Mouse (Mus musculus) cerebellum, adult 2 months (tissue): Measurements from ENCODE around the gene Hdhd5. TPM values are rescaled to one million over a fixed set of nuclear protein-coding genes. Genes with fewer than 3 reads are reported as not detected.

Experiments
- DNase-seq, 2 experiments: peaks; one replicate each; pipeline ENCODE4 v3.0.0; 2021
- H3K27ac ChIP-seq: fragments of 200-500 bp; 2 replicates; pipeline ENCODE4 v1.5.1; 2012; ENCODE audit warnings: low read length, control low read depth, inconsistent platforms; ENCODE audit not compliant: insufficient read depth
- H3K27me3 ChIP-seq: fragments of 200-500 bp; 2 replicates; pipeline ENCODE4 v1.6.1; 2012; ENCODE audit warnings: inconsistent platforms, mild to moderate bottlenecking, low read length, moderate library complexity; ENCODE audit not compliant: control insufficient read depth, insufficient read depth
- H3K4me1 ChIP-seq: fragments of 200-500 bp; 2 replicates; pipeline ENCODE4 v1.6.1; 2011; ENCODE audit warnings: low read length; ENCODE audit not compliant: control insufficient read depth, insufficient read depth
- H3K4me3 ChIP-seq: fragments of 200-500 bp; replicated peaks from 2 replicates; pipeline ENCODE3; 2011; ENCODE audit warnings: mild to moderate bottlenecking, low read depth, low read length, control low read depth; ENCODE audit not compliant: insufficient read depth
- CTCF ChIP-seq: fragments of 200-500 bp; IDR thresholded peaks from 2 replicates; pipeline ENCODE4 v1.5.1; 2011; ENCODE audit warnings: low read depth, mild to moderate bottlenecking, control low read depth, low read length, moderate library complexity, borderline replicate concordance; ENCODE audit not compliant: insufficient read depth
- POLR2A ChIP-seq: fragments of 200-500 bp; IDR thresholded peaks from 2 replicates; pipeline ENCODE4 v1.6.1; 2011; ENCODE audit warnings: low read length, control low read depth, borderline replicate concordance; ENCODE audit not compliant: insufficient read depth
- WGBS: fragments of 180-500 bp; shearing (Covaris S2); methylation state at CpG from one replicate; pipeline ENCODE4 v1.1.7; 2018; 5-methylcytosine and 5-hydroxymethylcytosine counted together
- polyA plus RNA-seq: library from polyadenylated mRNA; depleted of rRNA; stranded (reverse); fragments of >200 nt; gene quantifications from 2 replicates; pipeline ENCODE4 v1.2.3, GENCODE M21; 2012; rRNA removed

Gene Hdhd5
- polyA plus RNA-seq, 1 experiment: 45.7 TPM

DNA sequence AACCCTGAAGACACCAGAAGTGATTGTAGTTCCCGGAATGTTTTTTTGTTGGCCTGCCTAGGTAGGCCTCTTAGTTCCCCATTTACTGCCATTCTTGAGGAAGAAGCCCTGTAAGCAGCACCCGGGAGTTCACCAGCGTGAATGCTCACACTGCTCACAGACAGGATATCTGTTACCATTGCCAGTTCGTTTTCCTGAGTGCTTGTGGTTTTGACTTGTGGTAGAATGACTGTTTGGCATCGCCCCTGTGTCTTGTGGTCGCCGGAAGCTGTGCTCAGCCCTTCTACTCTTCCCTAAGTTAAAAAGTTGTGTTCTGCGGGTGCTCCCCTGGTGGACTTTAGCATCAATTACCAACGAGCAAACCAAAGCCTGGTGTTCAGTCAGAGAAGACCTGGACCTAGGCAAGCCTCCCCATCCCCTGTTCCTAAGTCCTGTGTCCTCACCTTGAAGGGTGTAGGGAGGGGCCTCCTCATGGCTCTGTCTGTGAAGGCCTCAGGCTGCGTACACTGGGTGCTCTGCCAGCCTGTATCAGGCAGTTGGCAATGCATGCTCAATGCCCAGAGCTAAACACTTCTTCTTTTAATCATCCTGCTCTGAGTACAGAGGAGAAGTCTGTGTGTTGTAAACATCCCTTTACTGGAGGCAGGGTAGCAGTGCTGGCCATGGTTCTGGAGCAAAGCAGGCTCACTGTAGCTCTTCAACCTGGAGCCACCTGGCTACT is 64.3 kb downstream of the Hdhd5 start:
- Histone ChIP-seq H3K4me3 (no peak overlapping the region), H3K4me1 (no peaks in the 10 kb centered on the region), H3K27ac (no peak overlapping the region), H3K27me3 (peaks cover 3% of the 10 kb centered on the region; the same call in 1 of the 2 replicates)
- DNase-seq: no peak
- 72% methylated on average over 10 of the region's 10 CpGs for WGBS
- TF ChIP-seq POLR2A (no peak), CTCF (no peak)

GRCm38 (mm10) chr6:120465393-120465792 is 65.7 kb downstream of the Hdhd5 start:
- Histone ChIP-seq H3K27me3 (peaks cover 3% of the 10 kb centered on the region; the same call in 1 of the 2 replicates), H3K4me1 (no peaks in the 10 kb centered on the region), H3K4me3 (no peak overlapping the region), H3K27ac (no peak overlapping the region)
- 52% methylated on average over 4 of the region's 4 CpGs for WGBS
- TF ChIP-seq CTCF (no peak), POLR2A (no peak)
- no peak for DNase-seq

DNA sequence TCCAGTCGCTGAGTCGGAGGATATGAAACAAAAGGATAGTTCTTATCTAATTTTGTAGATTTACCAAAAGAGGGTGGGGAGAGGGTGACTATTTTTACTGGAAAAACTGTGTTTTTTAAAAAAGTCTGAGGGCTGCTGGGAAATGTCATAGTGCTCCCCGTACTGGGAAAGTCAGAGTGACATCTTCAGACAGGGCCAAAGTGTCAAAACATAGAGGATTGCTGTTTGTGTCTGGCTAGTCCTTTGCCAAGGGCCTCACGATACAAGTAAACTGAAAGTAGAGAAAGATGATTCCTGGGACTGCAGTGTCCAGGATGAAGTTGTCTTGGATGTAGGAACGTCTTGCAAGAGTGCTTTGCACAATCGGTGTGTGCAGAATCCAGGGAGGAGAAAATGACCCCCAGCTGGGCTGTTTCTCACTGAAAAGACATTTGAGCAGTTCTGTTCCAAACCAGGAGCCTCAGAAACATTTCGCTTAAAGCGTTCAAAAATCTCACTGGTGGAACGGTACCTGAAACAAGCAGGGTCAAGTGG is 66.6 kb downstream of the Hdhd5 start:
- H3K4me1 ChIP-seq: no peaks in the 10 kb centered on the region
- H3K27ac ChIP-seq: no peak overlapping the region
- TF ChIP-seq CTCF (no peak), POLR2A (no peak)
- WGBS: 32% methylated on average over 9 of the region's 9 CpGs
- DNase-seq: no peak
- H3K27me3 ChIP-seq: peaks cover 3% of the 10 kb centered on the region; the same call in 1 of the 2 replicates
- H3K4me3 ChIP-seq: no peak overlapping the region

DNA sequence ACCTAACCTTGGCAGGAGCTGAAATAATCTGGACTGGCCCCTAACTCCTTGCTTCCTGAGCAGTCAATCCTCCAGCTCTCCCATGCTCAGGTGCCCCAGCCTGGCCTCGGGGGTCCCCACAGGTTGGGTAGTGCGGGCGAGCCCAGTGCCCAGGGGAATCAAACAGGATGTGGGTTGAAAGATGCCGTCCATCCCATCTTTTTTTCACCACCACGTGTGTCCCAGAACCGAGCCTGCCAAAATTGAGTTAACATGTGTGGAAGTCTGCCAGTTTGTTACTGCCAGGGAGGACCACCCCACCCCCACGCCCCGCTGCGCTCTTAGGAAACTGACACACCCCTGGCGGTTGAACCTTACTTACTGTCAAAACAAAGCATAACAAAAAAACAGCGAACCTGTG is 67.2 kb downstream of the Hdhd5 start:
- no peak for DNase-seq
- TF ChIP-seq POLR2A: no peak
- TF ChIP-seq CTCF: no peak
- 4% methylated on average over 11 of the region's 11 CpGs for WGBS
- Histone ChIP-seq H3K27ac (no peak overlapping the region), H3K4me1 (no peaks in the 10 kb centered on the region), H3K27me3 (peaks cover 3% of the 10 kb centered on the region; the same call in 1 of the 2 replicates), H3K4me3 (no peak overlapping the region)

DNA sequence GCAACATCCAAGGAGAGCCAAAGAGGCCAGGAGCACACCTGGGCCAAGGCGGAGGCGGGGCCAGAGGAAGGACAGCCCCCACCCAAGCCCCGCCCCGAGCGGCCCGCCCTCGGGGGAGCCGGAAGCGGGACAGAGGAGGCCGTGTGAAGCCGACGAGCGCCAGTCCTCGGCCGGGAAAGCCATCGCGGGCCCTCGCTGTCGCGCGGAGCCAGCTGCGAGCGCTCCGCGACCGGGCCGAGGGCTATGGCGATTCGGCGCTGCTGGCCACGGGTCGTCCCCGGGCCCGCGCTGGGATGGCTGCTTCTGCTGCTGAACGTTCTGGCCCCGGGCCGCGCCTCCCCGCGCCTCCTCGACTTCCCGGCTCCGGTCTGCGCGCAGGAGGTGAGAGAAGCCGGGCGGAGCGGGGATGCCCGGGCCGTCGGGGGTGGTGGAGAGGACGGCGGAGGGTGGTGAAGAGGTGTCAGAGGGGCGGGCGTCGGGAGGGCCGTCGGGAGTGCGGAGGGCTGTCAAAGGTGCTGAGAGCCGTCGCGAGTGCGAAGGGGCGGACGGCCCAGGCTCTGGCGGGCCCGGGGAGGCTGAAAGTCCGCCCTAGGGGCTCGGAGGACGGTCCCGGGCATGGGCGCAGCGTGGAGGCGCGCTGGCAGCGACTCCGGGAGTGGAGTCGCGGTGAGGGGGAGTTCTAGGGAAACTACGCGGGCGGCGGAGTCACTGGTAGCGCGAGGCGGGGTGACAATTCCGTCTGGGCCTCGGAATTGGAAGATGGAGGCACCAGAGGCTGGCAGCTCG is 67.8 kb downstream of the Hdhd5 start, which contains the start of gene Il17ra:
TSS of gene Il17ra (plus strand) at position 162 of the 786 bp plus-strand sequence.
- Histone ChIP-seq H3K4me1 (no peaks in the 10 kb centered on the region), H3K27me3 (peaks cover 3% of the 10 kb centered on the region; the same call in 1 of the 2 replicates), H3K4me3 (no peak within 1 kb of the TSS), H3K27ac (no peak within 1 kb of the TSS)
- DNase-seq: peak in 1 of 2 experiments; percentile 31
- TF ChIP-seq POLR2A: no peak
- no peak for TF ChIP-seq CTCF
- under 1% methylated on average over 80 of the region's 90 CpGs for WGBS

DNA sequence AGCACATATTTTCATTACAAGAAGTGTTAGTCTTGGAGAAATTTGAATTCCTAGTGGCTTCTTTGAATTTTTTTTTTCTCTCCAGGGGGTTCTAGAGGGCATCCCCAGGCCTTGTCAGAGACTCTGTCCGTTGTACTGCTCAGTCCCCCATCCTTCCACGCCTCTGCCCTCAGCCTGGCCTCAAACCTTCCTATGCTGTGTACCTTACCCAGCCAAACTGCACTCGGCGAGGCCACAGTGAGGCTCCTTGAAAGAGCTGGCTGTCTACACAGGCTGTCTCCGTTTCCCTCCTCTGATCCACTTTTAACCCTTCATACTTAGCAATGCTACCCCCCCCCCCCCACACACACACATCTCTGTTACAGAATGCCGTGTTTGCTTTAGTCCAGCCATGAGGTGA is 68.9 kb downstream of the Hdhd5 start:
- TF ChIP-seq CTCF: no peak
- TF ChIP-seq POLR2A: no peak
- WGBS: 66% methylated on average over 6 of the region's 6 CpGs
- no peak for DNase-seq
- H3K4me3 ChIP-seq: no peak overlapping the region
- H3K27ac ChIP-seq: no peak overlapping the region
- H3K4me1 ChIP-seq: no peaks in the 10 kb centered on the region
- peaks cover 3% of the 10 kb centered on the region; the same call in 1 of the 2 replicates for H3K27me3 ChIP-seq

DNA sequence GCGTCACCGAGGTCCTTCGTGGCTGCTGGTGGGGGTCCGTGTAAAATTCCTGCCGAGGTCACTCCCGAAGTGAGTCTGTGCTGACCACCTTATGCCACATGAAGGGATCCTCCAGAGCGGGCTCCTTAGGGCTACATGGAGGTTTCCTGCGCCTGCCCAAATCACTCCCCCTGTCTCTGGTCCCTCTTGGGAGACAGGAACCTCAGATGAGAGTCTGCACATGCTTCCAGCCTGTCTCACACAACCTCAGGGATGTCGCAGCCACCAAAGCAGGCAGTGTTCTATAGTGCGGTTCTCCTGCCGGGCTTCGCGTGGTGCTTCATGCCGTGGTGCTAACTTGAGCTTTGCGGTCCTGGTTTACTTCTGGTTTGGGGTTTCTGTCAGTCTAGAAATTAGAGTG is 69.9 kb downstream of the Hdhd5 start:
- Histone ChIP-seq H3K4me3 (no peak overlapping the region), H3K27ac (no peak overlapping the region), H3K4me1 (no peaks in the 10 kb centered on the region), H3K27me3 (peaks cover 3% of the 10 kb centered on the region; the same call in 1 of the 2 replicates)
- WGBS: 72% methylated on average over 15 of the region's 15 CpGs
- DNase-seq: no peak
- TF ChIP-seq CTCF (no peak), POLR2A (no peak)

Other genes starting within 250 kb of the Hdhd5 start
- 0.10 TPM in 2 replicates for gene D330020A13Rik, start 237.0 kb downstream of the Hdhd5 start, polyA plus RNA-seq
- gene B4galnt3, start 236.8 kb downstream of the Hdhd5 start, polyA plus RNA-seq: 0.55 and 0.65 TPM in 2 replicates
- 12.7 and 13.0 TPM in 2 replicates for gene Kdm5a, start 167.2 kb downstream of the Hdhd5 start, polyA plus RNA-seq
- 8.0 and 8.8 TPM in 2 replicates for gene Ccdc77, start 166.9 kb downstream of the Hdhd5 start, polyA plus RNA-seq
- gene Il17ra, start 68.1 kb downstream of the Hdhd5 start, polyA plus RNA-seq: 6.2 and 6.9 TPM in 2 replicates
- 3.7 and 3.8 TPM in 2 replicates for gene Tmem121b, start 37.5 kb downstream of the Hdhd5 start, polyA plus RNA-seq
- 7.4 and 7.6 TPM in 2 replicates for gene Cecr2, start 135.1 kb upstream of the Hdhd5 start, polyA plus RNA-seq
- gene Slc25a18, start 242.3 kb upstream of the Hdhd5 start, polyA plus RNA-seq: 102 and 113 TPM in 2 replicates